Mouse (Mus musculus): ENCODE data around the gene Ptgfrn.

The Ptgfrn gene

GRCm38 (mm10) chr3:101086584-101087445 is 23.3 kb downstream of the Ptgfrn start:
- in situ Hi-C loops (cut with MboI; ENCODE audit: unreplicated experiment in 2 of 2): no loop called here

GRCm38 (mm10) chr3:101080925-101081324 is 29.2 kb downstream of the Ptgfrn start:
- in situ Hi-C loops (cut with MboI; ENCODE audit: unreplicated experiment in 2 of 2): no loop called here

- in situ Hi-C loops (cut with MboI; ENCODE audit: unreplicated experiment in 2 of 2): no loop called here
Measured at GRCm38 (mm10) chr3:101078344-101078743, 31.7 kb downstream of the Ptgfrn start.

DNA sequence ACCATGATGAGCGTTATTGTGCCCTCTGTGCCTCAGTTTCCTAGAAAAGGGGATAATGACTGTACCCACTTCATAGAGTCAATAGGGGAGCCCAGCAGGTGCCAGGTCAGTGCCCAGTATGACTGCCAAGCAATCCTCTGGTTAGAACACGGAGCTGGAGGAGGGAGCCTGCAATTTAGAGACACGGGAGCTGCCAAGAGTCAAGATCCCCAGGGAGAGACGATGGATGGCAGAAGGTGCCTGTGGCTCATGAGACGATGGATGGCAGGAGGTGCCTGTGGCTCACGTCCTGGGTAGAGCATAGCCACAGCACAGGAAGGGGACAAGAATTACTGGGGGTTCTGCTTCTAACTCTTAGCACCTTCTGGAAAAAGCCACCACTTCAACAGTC is 32.4 kb downstream of the Ptgfrn start:
- in situ Hi-C loops (cut with MboI; ENCODE audit: unreplicated experiment in 2 of 2): no loop called here

DNA sequence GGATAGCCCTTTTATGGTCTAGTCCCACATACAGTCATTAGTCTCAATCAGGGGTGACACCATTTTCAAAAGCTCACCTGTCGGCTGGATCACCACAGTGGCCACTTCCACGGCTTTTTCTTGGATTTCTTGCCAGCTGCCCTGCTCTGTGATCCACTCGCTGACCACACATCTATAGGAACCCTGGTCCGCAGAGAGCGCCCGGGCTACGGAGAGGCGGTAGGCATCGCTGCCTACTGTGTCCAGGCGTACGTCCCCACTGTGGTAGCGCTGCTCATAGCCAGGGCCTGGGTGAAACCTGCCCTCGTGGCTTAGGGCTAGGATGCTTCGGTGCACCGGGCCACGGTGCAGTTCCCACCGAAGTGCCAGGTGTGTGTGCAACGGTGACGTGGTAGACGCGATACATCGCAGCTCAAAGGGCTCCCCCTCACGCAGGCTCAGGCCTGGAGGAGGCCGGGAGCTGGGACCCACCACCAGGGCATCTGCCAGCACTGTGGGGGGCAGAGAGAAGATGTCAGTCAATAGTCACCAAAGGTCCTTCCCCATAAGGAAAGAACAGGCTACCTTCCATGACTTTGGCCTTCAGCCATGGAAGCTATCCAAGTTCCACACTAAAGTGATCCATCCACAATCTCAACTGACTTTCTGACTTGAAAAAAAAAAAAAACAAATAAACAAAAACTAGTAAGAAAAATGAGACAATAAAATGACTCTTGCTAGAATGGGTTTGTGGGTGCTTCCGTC is 32.9 kb downstream of the Ptgfrn start:
- in situ Hi-C loops (cut with MboI; ENCODE audit: unreplicated experiment in 2 of 2): no loop called here

- in situ Hi-C loops (cut with MboI; ENCODE audit: unreplicated experiment in 2 of 2): no loop called here
Measured at GRCm38 (mm10) chr3:101075866-101076265, 34.2 kb downstream of the Ptgfrn start.

- in situ Hi-C loops (cut with MboI; ENCODE audit: unreplicated experiment in 2 of 2): no loop called here
Measured at GRCm38 (mm10) chr3:101073384-101073783, 36.7 kb downstream of the Ptgfrn start.

- in situ Hi-C loops (cut with MboI; ENCODE audit: unreplicated experiment in 2 of 2): no loop called here
Measured at GRCm38 (mm10) chr3:101072506-101073215, 37.4 kb downstream of the Ptgfrn start.

GRCm38 (mm10) chr3:101071576-101071975 is 38.5 kb downstream of the Ptgfrn start:
- in situ Hi-C loops (cut with MboI; ENCODE audit: unreplicated experiment in 2 of 2): no loop called here

- in situ Hi-C loops (cut with MboI; ENCODE audit: unreplicated experiment in 2 of 2): no loop called here
Measured at GRCm38 (mm10) chr3:101070796-101071235, 39.3 kb downstream of the Ptgfrn start.

DNA sequence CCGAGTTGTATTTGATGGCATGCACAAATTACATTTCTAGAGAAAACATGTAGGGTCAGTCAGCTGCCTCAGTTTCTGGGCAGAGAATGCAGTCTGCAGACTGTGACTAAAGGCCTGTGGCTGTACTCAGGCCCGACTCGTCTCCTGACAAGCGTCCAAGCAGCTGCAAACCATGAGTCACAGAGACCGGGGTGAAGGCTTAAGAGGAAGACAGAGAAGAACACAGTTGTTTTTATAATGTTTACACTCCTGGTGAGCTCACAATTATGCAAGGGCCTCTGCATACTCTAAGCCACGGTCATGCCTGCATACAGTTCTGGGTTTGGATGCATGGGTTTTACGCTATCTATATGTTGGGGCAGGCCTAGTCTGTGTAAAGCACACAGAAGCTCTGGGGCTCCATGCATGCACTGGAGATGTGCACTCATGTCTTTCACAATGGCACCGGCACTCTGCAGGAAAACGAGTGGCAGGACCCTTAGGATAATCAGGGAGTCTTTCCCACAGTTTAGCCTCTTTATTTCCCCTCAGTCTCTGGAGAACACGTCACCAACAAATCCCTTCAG is 39.8 kb downstream of the Ptgfrn start:
- in situ Hi-C loops (cut with MboI; ENCODE audit: unreplicated experiment in 2 of 2): no loop called here

DNA sequence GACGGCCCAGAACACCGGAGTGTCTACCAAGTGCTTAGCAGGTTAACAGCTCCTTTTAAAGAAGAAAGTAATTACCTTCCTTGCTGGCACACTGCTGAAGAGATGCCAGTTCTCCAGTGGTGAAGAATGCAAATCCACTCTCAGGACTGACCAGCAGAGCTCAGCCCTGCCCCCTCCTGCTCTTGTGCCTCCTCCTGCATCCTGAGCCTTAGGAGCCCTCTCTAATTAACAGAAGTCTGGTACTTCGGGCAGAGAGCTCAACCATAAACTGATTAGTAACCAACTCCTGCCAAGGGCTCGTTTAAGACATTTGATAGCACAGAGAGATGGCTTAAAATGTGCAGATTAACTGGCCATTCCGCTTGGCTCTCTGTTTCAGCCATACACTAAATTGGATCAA is 41.4 kb downstream of the Ptgfrn start:
- in situ Hi-C loops (cut with MboI; ENCODE audit: unreplicated experiment in 2 of 2): no loop called here

- in situ Hi-C loops (cut with MboI; ENCODE audit: unreplicated experiment in 2 of 2): no loop called here
Measured at GRCm38 (mm10) chr3:101066175-101066574, 43.9 kb downstream of the Ptgfrn start.

GRCm38 (mm10) chr3:101061865-101062585 is 48.1 kb downstream of the Ptgfrn start:
- in situ Hi-C loops (cut with MboI; ENCODE audit: unreplicated experiment in 2 of 2): no loop called here

- in situ Hi-C loops (cut with MboI; ENCODE audit: unreplicated experiment in 2 of 2): no loop called here
Measured at GRCm38 (mm10) chr3:101059214-101059613, 50.9 kb downstream of the Ptgfrn start.

DNA sequence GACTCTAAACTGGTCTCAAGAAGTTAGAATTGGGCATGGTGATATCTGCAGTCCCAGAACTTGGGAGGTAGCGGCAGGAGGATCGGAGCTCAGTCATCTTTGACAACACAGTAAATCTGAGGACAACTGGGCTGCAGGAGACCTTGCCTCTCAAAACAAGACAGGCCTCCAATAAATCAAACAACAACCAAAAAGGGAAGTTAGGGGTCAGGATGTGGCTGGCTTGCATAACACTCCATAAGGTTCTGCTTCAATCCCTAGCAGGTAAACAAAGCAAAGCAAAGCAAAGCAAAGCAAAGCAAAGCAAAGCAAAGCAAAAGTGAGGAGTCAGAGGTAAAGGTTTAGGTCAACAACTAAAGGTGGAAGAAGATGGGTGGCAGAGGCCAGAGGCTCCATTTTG is 51.9 kb downstream of the Ptgfrn start:
- in situ Hi-C loops (cut with MboI; ENCODE audit: unreplicated experiment in 2 of 2): no loop called here

GRCm38 (mm10) chr3:101055216-101055615 is 54.9 kb downstream of the Ptgfrn start:
- in situ Hi-C loops (cut with MboI; ENCODE audit: unreplicated experiment in 2 of 2): no loop called here

- in situ Hi-C loops (cut with MboI; ENCODE audit: unreplicated experiment in 2 of 2): no loop called here
Measured at GRCm38 (mm10) chr3:101051601-101052000, 58.5 kb downstream of the Ptgfrn start.

- in situ Hi-C loops (cut with MboI; ENCODE audit: unreplicated experiment in 2 of 2): no loop called here
Measured at GRCm38 (mm10) chr3:101049997-101050396, 60.1 kb downstream of the Ptgfrn start.

- in situ Hi-C loops (cut with MboI; ENCODE audit: unreplicated experiment in 2 of 2): no loop called here
Measured at GRCm38 (mm10) chr3:101048781-101049180, 61.3 kb downstream of the Ptgfrn start.
